Mouse (Mus musculus): Measurements from ENCODE around the gene Fcmr. TPM values are rescaled to one million over a fixed set of nuclear protein-coding genes. Genes with fewer than 3 reads are reported as not detected.

The Fcmr gene
- under 1 TPM; 0.41 to 0.61 TPM for total RNA-seq (2021)
- long read RNA-seq, experiment 1 = 0 reads
- long read RNA-seq, experiment 2 = 0 reads

DNA sequence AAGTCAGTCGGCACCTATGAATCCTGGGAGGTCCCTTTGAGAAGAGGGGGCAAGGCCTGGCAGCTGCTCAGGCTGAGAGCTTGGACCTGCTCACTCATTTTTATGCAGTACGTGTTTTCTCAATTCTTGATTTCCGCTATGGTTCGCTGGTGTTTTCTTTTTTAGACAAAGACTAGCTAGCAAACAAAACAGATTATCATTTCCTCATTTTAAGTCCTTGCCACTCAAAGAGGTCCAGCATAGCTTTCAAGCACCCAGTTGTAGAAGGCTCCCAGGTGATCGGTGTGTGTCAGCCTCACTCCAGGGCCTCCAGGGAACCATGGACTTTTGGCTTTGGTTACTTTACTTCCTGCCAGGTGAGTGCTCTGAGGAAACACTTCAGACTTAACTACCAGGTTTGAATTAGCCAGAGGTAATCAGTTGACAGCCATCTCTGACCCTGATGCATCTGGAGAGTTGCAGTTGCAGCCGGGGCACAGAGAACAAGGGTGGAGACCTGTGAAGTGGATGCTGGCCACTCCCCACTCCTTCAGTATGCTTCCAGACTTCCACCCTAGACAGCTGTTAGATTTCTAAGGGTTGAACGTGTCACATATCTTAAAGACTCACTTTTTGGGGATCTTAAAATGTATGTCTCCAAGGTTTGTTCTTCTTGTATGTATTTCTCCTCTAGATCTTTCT is at the start of gene Fcmr:
Gene Fcmr, plus strand, starts transcription at position 129 of the 681 bp plus-strand sequence.
- intact Hi-C loops (cut with DNase I) = no loop called here

GRCm38 (mm10) chr1:130819737-130820136 is 45.7 kb upstream of the Fcmr start:
- DNase-seq = no peak
- intact Hi-C loops (cut with DNase I) = no loop called here

More for the DNA sequence above, at the start of gene Fcmr:
- no peak for DNase-seq

DNA sequence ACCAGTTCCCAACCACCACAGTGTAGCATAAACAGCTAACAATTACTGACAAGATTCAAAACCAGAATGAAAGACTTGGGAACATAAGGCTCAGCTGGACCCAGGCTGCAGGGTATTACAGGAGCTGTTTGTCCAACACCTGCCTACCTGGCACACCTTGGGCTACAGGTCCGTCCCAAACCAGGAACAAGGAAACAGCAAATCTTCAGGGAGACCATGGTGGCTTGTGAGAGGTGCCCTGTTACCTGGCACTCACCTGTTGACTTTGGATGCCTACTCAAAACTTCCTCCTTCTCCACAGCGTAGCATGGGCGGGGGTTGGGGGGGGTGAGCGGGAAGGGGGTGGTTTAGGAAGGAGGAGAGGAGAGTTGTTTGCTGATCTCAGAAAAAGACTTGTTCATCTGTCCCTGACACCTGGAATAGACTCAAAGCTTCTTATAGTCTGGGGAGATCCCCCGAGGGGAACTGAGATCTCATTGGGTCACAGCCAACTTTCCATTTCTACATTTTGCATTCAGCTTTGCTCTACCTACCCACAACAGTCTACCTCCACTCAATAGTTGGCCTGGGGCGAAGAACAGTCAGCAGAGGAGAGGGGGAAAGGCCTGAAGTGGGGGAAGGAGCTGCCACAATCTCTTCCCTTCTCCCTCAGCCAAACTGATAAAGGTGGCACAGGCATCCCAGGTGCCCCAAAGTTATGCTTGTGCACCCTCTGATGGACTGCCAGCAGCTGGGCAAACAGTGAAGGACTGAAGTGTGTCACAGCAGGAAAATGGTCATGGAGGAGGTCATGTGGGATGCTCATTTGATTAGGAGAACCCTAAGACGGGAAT is 44.9 kb upstream of the Fcmr start:
- intact Hi-C loops (cut with DNase I) = no loop called here
- no peak for DNase-seq

DNA sequence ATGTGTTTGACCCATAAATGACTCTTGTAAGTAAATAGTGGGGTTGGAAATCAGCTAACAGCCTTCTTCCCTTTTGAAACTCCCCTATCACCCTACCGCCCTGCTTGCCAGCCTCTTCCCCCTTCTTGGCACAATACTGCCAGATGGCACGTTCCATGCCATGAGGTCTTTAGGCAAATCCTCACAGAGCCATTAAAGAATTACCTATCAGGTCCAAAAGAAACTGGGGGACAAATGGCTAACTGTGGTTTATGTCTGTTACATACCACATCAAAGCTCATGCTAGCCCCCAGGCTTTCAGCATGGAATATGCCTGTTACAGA is 44.4 kb upstream of the Fcmr start:
- no peak for DNase-seq
- intact Hi-C loops (cut with DNase I) = no loop called here

- no peak for DNase-seq
- intact Hi-C loops (cut with DNase I) = no loop called here
These were observed 43.4 kb upstream of the Fcmr start for GRCm38 (mm10) chr1:130821911-130822625.

DNA sequence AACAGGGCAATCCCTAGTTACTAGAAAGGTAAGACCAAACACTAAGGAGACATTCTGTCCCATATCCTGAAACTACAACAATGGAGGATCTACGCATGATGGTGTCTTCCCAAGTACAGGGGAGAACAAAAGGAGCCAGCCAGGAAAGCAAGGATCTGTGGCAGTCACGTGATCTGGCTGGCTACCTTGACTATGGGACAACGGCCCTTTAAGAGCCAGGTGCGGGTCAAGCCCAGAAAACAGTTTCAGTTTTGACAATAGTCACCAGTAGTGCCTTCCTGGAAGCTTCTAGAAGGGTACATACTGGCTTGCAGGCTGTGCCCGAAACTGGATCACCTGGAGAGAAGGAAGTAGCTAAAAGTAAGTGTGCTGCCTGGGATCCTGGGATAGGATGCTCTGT is 39.0 kb upstream of the Fcmr start, which contains the start of gene Pigr:
Gene Pigr, plus strand, starts transcription at position 237 of the 400 bp plus-strand sequence.
- no peak for DNase-seq
- intact Hi-C loops (cut with DNase I) = no loop called here

DNA sequence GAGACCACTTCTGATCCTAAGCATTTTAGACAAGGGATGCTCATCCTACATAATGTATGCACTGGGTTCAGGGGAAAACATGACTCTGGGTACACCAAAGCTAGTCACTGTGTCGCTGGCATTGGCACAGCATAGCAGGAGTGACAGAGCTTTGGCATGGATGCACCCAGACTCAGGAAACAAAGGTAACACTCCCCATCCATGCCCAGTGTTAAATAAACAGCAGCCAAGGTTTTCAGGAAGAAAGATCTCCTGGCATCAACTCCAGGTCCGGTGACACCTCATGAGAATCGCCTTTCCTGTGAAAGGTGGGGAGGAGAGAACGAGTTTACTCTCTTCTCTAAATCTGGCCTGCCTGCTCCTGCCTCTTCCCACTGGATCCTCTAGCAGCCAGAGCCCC is 36.8 kb upstream of the Fcmr start:
- intact Hi-C loops (cut with DNase I) = no loop called here
- no peak for DNase-seq

GRCm38 (mm10) chr1:130829906-130830830 is 35.3 kb upstream of the Fcmr start:
- DNase-seq = no peak
- intact Hi-C loops (cut with DNase I) = no loop called here

GRCm38 (mm10) chr1:130832230-130833149 is 33.0 kb upstream of the Fcmr start:
- no peak for DNase-seq
- intact Hi-C loops (cut with DNase I) = no loop called here

DNA sequence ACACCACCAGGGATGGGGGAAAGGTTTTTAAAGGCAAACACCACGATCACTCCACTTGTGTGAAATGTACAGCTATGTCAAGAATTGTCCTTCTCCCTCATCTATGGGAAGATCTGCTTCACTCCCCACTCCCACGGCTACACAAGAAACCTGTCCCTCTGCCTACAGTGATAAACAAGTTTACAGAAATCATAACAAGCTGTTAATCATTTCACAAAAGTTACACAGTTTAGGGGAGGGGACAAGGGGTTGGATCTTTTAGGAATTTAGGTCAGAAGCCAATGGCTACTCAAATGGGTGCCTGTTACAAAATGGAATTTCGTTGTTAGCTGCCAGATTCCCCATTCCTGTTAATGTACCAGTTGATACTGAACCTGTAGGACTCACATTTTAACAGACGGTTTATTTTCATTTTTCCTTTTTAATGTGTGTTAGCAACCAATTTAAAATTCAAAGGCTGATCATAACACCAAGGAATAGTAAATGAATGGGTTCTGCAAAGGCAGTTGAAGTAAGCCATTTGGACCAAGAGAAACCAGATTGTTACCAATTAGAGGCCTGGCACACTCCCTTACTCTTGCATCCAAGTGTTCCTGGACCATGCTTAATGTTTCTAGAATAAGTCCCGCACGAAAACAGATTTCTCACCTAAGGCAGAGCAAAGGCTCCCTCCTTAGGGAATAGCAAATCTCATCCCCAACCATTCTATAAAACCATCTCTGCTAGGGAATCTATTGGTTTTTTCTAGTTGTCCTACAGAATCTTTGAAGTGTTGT is 30.1 kb upstream of the Fcmr start:
- DNase-seq = no peak
- intact Hi-C loops (cut with DNase I) = no loop called here

DNA sequence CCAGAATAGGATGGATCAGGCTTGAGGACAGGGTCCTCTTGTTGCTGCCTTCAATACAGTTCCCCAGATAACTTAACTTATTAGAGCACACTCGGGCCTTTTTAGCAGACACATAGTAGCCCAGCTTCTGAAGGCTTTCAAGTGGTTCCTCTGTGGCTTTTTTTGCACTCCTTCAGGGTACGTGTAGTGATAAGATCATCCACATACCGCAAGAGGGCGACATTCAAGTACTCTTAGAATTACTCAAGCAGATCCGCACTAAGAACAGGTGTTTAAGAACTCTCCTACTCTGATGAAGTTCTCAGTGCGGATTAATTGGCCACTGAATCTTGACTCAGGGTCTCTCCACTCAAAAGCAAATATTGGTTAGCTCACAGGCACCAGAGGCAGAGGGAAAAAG is 27.2 kb upstream of the Fcmr start:
- DNase-seq = peak in 1 of 2 experiments; percentile 5
- intact Hi-C loops (cut with DNase I) = no loop called here

- no peak for DNase-seq
- intact Hi-C loops (cut with DNase I) = no loop called here
These were observed 24.7 kb upstream of the Fcmr start for GRCm38 (mm10) chr1:130840599-130841379.

DNA sequence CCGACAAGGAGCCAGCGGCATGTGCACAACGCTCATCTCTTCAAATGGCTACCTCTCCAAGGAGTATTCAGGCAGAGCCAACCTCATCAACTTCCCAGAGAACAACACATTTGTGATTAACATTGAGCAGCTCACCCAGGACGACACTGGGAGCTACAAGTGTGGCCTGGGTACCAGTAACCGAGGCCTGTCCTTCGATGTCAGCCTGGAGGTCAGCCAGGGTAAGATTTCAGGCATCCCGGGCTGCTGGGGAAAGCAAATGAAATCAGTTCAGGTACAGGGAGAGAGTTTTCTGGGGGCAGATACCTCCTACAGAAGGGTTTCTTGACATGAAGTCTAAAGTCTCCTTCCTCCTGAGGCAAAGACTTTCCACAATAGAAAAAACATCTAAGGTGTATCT is 23.8 kb upstream of the Fcmr start:
- intact Hi-C loops (cut with DNase I) = no loop called here

GRCm38 (mm10) chr1:130844516-130844915 is 21.0 kb upstream of the Fcmr start:
- intact Hi-C loops (cut with DNase I) = no loop called here
- no peak for DNase-seq

More for the DNA sequence above, 23.8 kb upstream of the Fcmr start:
- no peak for DNase-seq

DNA sequence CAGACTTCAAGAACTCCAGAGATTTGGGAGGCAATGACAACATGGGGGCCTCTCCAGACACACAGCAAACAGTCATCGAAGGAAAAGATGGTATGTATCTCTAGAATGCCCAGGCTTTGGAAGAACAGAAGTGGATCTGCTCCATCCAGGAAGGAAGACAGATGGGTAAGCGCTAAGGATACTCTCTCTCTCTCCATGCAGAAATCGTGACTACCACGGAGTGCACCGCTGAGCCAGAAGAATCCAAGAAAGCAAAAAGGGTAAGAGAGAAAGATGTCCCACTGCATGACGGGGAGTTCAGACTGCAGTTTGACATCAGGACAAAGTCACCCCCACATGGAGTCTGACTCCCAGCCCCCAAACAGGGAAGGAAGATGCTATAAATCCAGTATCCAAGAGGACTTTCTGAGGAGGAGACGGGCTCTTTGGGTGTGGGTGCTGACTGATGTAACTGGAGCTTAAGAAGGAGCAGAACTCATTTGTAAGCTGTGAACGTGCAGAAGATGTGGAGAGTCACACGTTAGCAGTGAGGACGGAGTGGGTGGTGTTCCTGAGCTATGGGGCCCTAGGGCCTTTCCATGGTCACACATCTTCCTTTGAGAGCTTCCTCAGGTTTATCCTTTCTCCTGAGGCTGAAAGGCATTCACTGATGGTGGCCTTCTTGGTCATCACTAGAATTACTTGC is 15.8 kb upstream of the Fcmr start:
- intact Hi-C loops (cut with DNase I) = no loop called here

GRCm38 (mm10) chr1:130850405-130850804 is 15.1 kb upstream of the Fcmr start:
- intact Hi-C loops (cut with DNase I) = no loop called here

More for the DNA sequence above, 15.8 kb upstream of the Fcmr start:
- no peak for DNase-seq

GRCm38 (mm10) chr1:130854819-130855218 is 10.7 kb upstream of the Fcmr start:
- DNase-seq = peak; percentile 11 to 27
- intact Hi-C loops (cut with DNase I) = no loop called here

More at GRCm38 (mm10) chr1:130850405-130850804, 15.1 kb upstream of the Fcmr start:
- DNase-seq = no peak
